Mouse (Mus musculus): Measurements from ENCODE around the gene Rpl28.

The Rpl28 gene

GRCm38 (mm10) chr7:4835631-4836327 is 43.1 kb downstream of the Rpl28 start:
- DNase-seq (ENCODE audit: low spot score in 2 of 2) = no peak

- no peak for DNase-seq (ENCODE audit: low spot score in 2 of 2)
These were observed 43.7 kb downstream of the Rpl28 start for GRCm38 (mm10) chr7:4836351-4836792.

GRCm38 (mm10) chr7:4837639-4838038 is 45.0 kb downstream of the Rpl28 start:
- DNase-seq (ENCODE audit: low spot score in 2 of 2) = no peak

- no peak for DNase-seq (ENCODE audit: low spot score in 2 of 2)
These were observed 49.4 kb downstream of the Rpl28 start for GRCm38 (mm10) chr7:4842077-4842476.

GRCm38 (mm10) chr7:4842634-4843131 is 50.0 kb downstream of the Rpl28 start:
- peak in 1 of 2 experiments; percentile 49 for DNase-seq (ENCODE audit: low spot score in 2 of 2)

- DNase-seq (ENCODE audit: low spot score in 2 of 2) = peak; percentile 76 to 80
These were observed 51.0 kb downstream of the Rpl28 start for GRCm38 (mm10) chr7:4843604-4844244.

- no peak for DNase-seq (ENCODE audit: low spot score in 2 of 2)
These were observed 51.7 kb downstream of the Rpl28 start, which contains the start of gene Shisa7 for GRCm38 (mm10) chr7:4844245-4844916. Shisa7 (minus strand) TSS chr7:4844696.
